Mouse (Mus musculus) neural tube, embryonic 14.5 days (tissue): ENCODE results near the gene Smad5. TPM values are rescaled to one million over a fixed set of nuclear protein-coding genes. Genes with fewer than 3 reads are reported as not detected.

Source experiments
- polyA plus RNA-seq: library from polyadenylated mRNA; unstranded; fragments of >200 nt; fragmentation: Nextera tagmentation; extraction: Ambion mirVana; gene quantifications from 2 replicates; pipeline ENCODE4 v1.2.1, GENCODE M21; 2014

The Smad5 gene
- polyA plus RNA-seq, 1 experiment from 2014 or later = 33.2 TPM

Other genes with a start within 250 kb of the Smad5 start
- gene Il9, start 220.8 kb upstream of the Smad5 start, polyA plus RNA-seq = not detected in 2 replicates
- 5.3 and 6.1 TPM in 2 replicates for gene Fbxl21, start 180.5 kb upstream of the Smad5 start, polyA plus RNA-seq
- gene Lect2, start 154.5 kb upstream of the Smad5 start, polyA plus RNA-seq = 0.33 TPM in 1 of 2 replicates, not detected in the other
- gene Tgfbi, start 93.5 kb upstream of the Smad5 start, polyA plus RNA-seq = 0.87 and 7.9 TPM in 2 replicates
- 2.0 TPM in 2 replicates for gene Gm45623, start 50.8 kb downstream of the Smad5 start, polyA plus RNA-seq
- 3.1 and 4.9 TPM in 2 replicates for gene Trpc7, start 193.0 kb downstream of the Smad5 start, polyA plus RNA-seq